Mouse (Mus musculus) central nervous system, embryonic 18 days (tissue): ENCODE data around the gene Kcne2. TPM values are rescaled to one million over a fixed set of nuclear protein-coding genes. Genes with fewer than 3 reads are reported as not detected.

Source experiments
- polyA plus RNA-seq: library from polyadenylated mRNA; depleted of rRNA; stranded (reverse); fragments of >200 nt; gene quantifications from 2 replicates; pipeline ENCODE4 v1.2.3, GENCODE M21; 2012; rRNA removed

Kcne2 gene
- 3.0 and 8.5 TPM in 2 replicates for polyA plus RNA-seq

DNA sequence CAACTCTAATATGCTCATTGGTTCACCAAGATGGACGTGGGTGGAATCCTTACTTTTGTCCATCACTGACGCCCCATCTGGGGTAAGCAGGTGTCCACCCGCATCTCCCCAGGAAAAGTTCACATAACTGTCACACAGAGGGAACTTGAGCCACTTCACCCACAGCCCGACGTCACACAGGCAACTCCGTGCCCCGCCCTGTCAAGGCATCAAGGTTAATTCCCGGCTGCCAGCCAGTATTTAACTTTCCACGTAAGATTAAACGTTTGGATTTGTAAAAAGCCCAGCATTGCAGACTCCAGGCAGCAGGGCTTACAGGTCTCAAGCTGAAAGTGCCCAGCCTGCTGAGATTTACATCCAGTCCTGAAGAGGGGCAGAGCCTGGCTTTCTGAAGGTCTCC is at the start of gene Kcne2:
Kcne2 (plus strand) TSS at position 289 of the 400 bp plus-strand sequence.

DNA sequence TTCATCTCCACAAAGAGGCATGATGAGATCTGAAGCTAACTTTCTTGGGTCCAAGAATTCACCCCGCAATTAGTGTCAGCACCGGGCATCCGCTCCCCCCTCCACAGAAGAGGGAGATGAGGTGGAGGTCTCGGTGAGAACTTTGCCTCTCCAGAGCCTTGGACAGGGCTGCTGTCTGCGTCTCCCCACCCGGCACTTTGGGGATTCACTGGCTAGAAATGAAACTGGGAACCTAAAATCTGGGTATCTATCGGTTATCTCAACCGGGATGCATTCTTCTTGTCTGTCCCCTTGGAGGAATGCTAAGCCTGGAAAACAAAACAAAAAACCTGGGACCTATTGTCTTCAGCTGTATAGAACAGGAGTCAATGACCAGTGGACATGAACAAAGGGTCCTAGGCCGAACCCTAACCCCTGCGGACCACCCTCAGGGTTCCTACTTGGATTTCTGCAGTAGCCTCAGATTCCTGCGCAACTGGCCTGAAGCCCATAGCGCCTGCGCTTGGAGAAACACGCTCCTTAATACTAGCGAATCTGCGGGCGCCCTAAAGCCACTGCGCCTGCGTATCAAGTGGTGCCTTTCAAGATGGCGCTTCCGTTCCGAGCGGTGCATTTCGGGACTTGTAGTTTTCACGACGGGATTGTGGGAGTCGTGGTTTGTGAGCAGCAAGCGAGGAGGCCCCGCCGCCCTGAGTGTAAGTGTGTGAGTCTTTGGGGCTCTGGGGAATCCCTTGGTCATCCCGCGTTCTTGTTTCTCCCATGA is 8.6 kb downstream of the Kcne2 start, which contains the start of gene Smim11:
Smim11 (plus strand) TSS at position 638 of the 763 bp plus-strand sequence.

DNA sequence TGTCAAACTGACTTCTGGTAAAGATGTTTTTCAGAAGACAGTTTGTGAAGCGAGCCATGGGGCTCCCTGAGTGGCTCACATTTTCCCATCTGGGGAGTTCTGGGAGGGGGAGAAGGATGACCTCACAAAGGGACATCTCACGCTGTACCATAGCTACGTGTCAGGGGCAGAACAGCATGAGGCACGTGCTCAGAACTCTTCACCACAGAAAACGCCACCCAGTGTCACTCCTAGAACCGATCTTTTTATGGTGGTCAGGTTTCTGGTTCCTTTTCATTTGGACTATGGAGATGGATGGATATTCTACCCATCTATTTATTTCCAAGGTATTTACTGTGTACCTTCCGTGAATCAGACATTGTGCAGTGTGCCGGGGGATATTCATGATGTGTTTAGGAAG is 29.2 kb downstream of the Kcne2 start, which contains the start of gene Fam243:
Fam243 (minus strand) TSS at position 101 of the 400 bp plus-strand sequence.

Other genes with a start within 250 kb of the Kcne2 start
- gene Mrps6, start 234.1 kb upstream of the Kcne2 start, polyA plus RNA-seq, result 106 and 112 TPM in 2 replicates
- gene Gm49711, start 234.1 kb upstream of the Kcne2 start, polyA plus RNA-seq, result 0.41 and 0.49 TPM in 2 replicates
- 6.1 and 7.5 TPM in 2 replicates for gene Slc5a3, start 234.1 kb upstream of the Kcne2 start, polyA plus RNA-seq
- gene Smim11, start 8.9 kb downstream of the Kcne2 start, polyA plus RNA-seq, result 34.4 and 36.2 TPM in 2 replicates
- 0.03 and 0.12 TPM in 2 replicates for gene Fam243, start 29.1 kb downstream of the Kcne2 start, polyA plus RNA-seq
- gene Kcne1, start 67.1 kb downstream of the Kcne2 start, polyA plus RNA-seq, result 0.05 and 0.07 TPM in 2 replicates
- gene Rcan1, start 178.5 kb downstream of the Kcne2 start, polyA plus RNA-seq, result 63.9 and 64.5 TPM in 2 replicates
- gene Clic6, start 193.3 kb downstream of the Kcne2 start, polyA plus RNA-seq, result 2.5 and 5.0 TPM in 2 replicates